24 mouse cellular contexts compared by ENCODE assay signal in genomic region chr14:120170733-120171132, GRCm38 (mm10).
DNase-seq lines count a peak whose midpoint lies in the region; ATAC-seq and TF ChIP-seq lines count a peak whose summit lies in the region.
"Had no signal": no experiment of that assay in that cellular context is flagged by ENCODE, and none has a peak within 500 bp of the region (broad histone marks: within the 10 kb centered on the region; RNA-seq: fewer than 3 reads in every experiment).

No protein-coding gene starts in this region.

- no peak for TF ChIP-seq CTCF in left cerebral cortex, adult 2 months (IDR thresholded peaks at IDR 0.05)

- peaks cover 35% of the 10 kb centered on the region for H3K4me1 ChIP-seq in embryonic facial prominence, embryonic 15.5 days
- H3K4me1 ChIP-seq: forebrain, embryonic 10.5 days; forebrain, embryonic 13.5 days; hindbrain, embryonic 15.5 days had no signal

- WGBS in embryonic facial prominence, embryonic 15.5 days = 52% methylated on average over 7 of the region's 7 CpGs

- no peaks in the 10 kb centered on the region for H3K9me3 ChIP-seq in embryonic facial prominence, embryonic 15.5 days (replicated peaks)
- H3K9me3 ChIP-seq: embryonic facial prominence, embryonic 12.5 days; forebrain, embryonic 10.5 days; forebrain, embryonic 13.5 days; hindbrain, embryonic 12.5 days; hindbrain, embryonic 15.5 days had no signal

- peak overlapping the region; percentile 78 for H3K27ac ChIP-seq in left cerebral cortex, adult 2 months
- peak overlapping the region; percentile 55; the same call in 1 of the 2 replicates for H3K27ac ChIP-seq in embryonic facial prominence, embryonic 15.5 days (replicated peaks)
- H3K27ac ChIP-seq: embryonic facial prominence, embryonic 12.5 days; forebrain, embryonic 10.5 days; forebrain, embryonic 13.5 days; hindbrain, embryonic 12.5 days; hindbrain, embryonic 15.5 days had no signal

- no peak for DNase-seq in frontal cortex, postnatal 25 days (ENCODE audit: low spot score in 2 of 2)
- DNase-seq in left cerebral cortex, adult 2 months (ENCODE audit: extremely low spot score in 1 of 2, low spot score in 2 of 2) = no peak
- DNase-seq in left cerebral cortex, postnatal 10 days (ENCODE audit: extremely low spot score in 1 of 2, low spot score in 2 of 2) = no peak
- DNase-seq in brain, adult 2 months (ENCODE audit: low read depth, low spot score) = peak; percentile 60
- no peak for DNase-seq in neural tube, embryonic 10.5 days (ENCODE audit: extremely low spot score, low spot score)
- DNase-seq: adrenal gland, postnatal 10 days; B cell, adult 2 months; cerebellum, adult 11-12 months; cerebellum, adult 8-10 months; cerebellum, postnatal 10 days; cerebellum, postnatal 36 days; gastrocnemius, postnatal 25 days had no signal

- H3K27me3 ChIP-seq in embryonic facial prominence, embryonic 15.5 days = no peaks in the 10 kb centered on the region
- H3K27me3 ChIP-seq: CH12.LX; embryonic facial prominence, embryonic 12.5 days; forebrain, embryonic 13.5 days; hindbrain, embryonic 12.5 days; hindbrain, embryonic 15.5 days; Patski had no signal

- H3K4me3 ChIP-seq in left cerebral cortex, adult 2 months = no peak overlapping the region
- H3K4me3 ChIP-seq in embryonic facial prominence, embryonic 15.5 days (replicated peaks) = no peak overlapping the region
- H3K4me3 ChIP-seq: embryonic facial prominence, embryonic 12.5 days; forebrain, embryonic 10.5 days; forebrain, embryonic 13.5 days; hindbrain, embryonic 12.5 days; hindbrain, embryonic 15.5 days had no signal

- H3K4me2 ChIP-seq in embryonic facial prominence, embryonic 15.5 days (replicated peaks) = no peak overlapping the region
- H3K4me2 ChIP-seq: embryonic facial prominence, embryonic 12.5 days; forebrain, embryonic 13.5 days; heart, embryonic 11.5 days; hindbrain, embryonic 12.5 days; hindbrain, embryonic 15.5 days had no signal

- no peak overlapping the region for H3K9ac ChIP-seq in embryonic facial prominence, embryonic 15.5 days
- H3K9ac ChIP-seq: embryonic facial prominence, embryonic 12.5 days; forebrain, embryonic 13.5 days; hindbrain, embryonic 12.5 days; hindbrain, embryonic 15.5 days had no signal

- ATAC-seq in frontal cortex, adult (ENCODE audit: low TSS enrichment) = peak; percentile 51
- ATAC-seq in embryonic facial prominence, embryonic 15.5 days (ENCODE audit: insufficient number of reproducible peaks, low FRiP score, low TSS enrichment, low read depth) = no peak
- ATAC-seq: forebrain, embryonic 13.5 days; forebrain, embryonic 16.5 days; Patski had no signal

- intact Hi-C loops in left cerebral cortex, adult 2 months (cut with DNase I) = loop anchor here (1.0 to 5.0 kb wide), 2 partner anchors 32 to 92 kb away; no protein-coding TSS in a partner anchor
- intact Hi-C loops in left cerebral cortex, postnatal 10 days (cut with DNase I) = no loop called here

- no peaks in the 10 kb centered on the region for H3K36me3 ChIP-seq in embryonic facial prominence, embryonic 15.5 days
- H3K36me3 ChIP-seq: embryonic facial prominence, embryonic 12.5 days; forebrain, embryonic 10.5 days; G1E; hindbrain, embryonic 12.5 days; hindbrain, embryonic 15.5 days had no signal
